Mouse (Mus musculus): ENCODE measurements around the gene Lias.

DNA sequence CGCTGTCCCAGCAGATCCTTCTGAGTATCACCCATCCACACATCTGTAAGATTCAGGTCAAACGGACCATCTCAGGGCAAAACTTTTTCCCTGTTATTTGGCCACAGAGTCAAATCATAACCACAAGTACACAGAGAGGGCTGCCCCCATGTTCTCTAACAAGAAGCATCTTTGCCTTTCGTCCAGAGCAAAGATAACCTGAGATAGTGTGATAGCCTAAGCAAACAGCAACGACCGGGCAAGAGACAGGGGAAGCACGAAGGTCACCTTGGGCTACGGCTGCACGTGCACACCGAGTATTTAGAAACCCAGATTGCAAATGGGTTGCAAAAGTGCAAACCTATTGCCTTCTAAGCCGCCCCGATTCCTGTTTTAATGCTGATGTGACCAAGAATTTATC lies 23.5 kb upstream of the Lias start:
- TF ChIP-seq CTCF (IDR thresholded peaks at IDR 0.05 in 2 of 3, conservative IDR thresholded peaks at IDR 0.05 in 1 of 3; ENCODE audit: control insufficient read depth in 1 of 3, insufficient read depth in 1 of 3, low read depth in 2 of 3, low read length in 3 of 3, poor library complexity in 1 of 3, severe bottlenecking in 1 of 3): no peak
- TF ChIP-seq POLR2A (IDR thresholded peaks at IDR 0.05; ENCODE audit: control insufficient read depth in 1 of 2, insufficient read depth in 1 of 2, low read depth in 1 of 2, low read length in 2 of 2, poor library complexity in 1 of 2): no peak
- TF ChIP-seq ZMIZ1 (IDR thresholded peaks at IDR 0.05; ENCODE audit: low read depth, low read length): no peak
- TF ChIP-seq GATA1 (IDR thresholded peaks at IDR 0.05; ENCODE audit: low read depth, low read length): no peak
- no peak for TF ChIP-seq BHLHE40 (IDR thresholded peaks at IDR 0.05; ENCODE audit: borderline replicate concordance, low read depth, low read length)
- TF ChIP-seq EP300 (IDR thresholded peaks at IDR 0.05; ENCODE audit: low read depth in 1 of 2, low read length in 2 of 2): no peak

Measured in MEL (cell line).